Mouse (Mus musculus) limb, embryonic 14.5 days (tissue): Measurements from ENCODE around the gene Sorbs2. TPM values are rescaled to one million over a fixed set of nuclear protein-coding genes. Genes with fewer than 3 reads are reported as not detected.

ENCODE experiments used
- ATAC-seq: fragments of 200-750 bp; cut with Nextera tagmentation; 2 replicates; pipeline ENCODE4 v1.8.0; 2017; ENCODE audit warnings: low read depth, moderate number of reproducible peaks, moderate TSS enrichment; ENCODE audit not compliant: low FRiP score
- DNase-seq: peaks from one replicate; pipeline ENCODE4 v3.0.0-alpha.2; 2015; ENCODE audit warnings: low spot score
- H3K27ac ChIP-seq: fragments of 300-500 bp; sonication (generic); replicated peaks from 2 replicates; pipeline ENCODE4 v1.5.1; 2014; ENCODE audit warnings: low read depth, mild to moderate bottlenecking, low read length, moderate library complexity, mixed read lengths
- H3K27me3 ChIP-seq: fragments of 300-500 bp; sonication (generic); 2 replicates; pipeline ENCODE4 v1.6.1; 2014; ENCODE audit warnings: low read length, mixed read lengths; ENCODE audit not compliant: control insufficient read depth, insufficient read depth
- H3K36me3 ChIP-seq: fragments of 300-500 bp; sonication (generic); 2 replicates; pipeline ENCODE4 v1.6.1; 2014; ENCODE audit warnings: mild to moderate bottlenecking, low read length, moderate library complexity, mixed read lengths; ENCODE audit not compliant: control insufficient read depth, insufficient read depth
- H3K4me1 ChIP-seq: fragments of 300-500 bp; sonication (generic); 2 replicates; pipeline ENCODE4 v1.6.1; 2014; ENCODE audit warnings: antibody characterized with exemption, low read length, mixed read lengths; ENCODE audit not compliant: control insufficient read depth, insufficient read depth
- H3K4me2 ChIP-seq: fragments of 300-500 bp; sonication (generic); replicated peaks from 2 replicates; pipeline ENCODE4 v1.6.1; 2014; ENCODE audit warnings: low read depth, mild to moderate bottlenecking, low read length, moderate library complexity; ENCODE audit not compliant: severe bottlenecking
- H3K4me3 ChIP-seq: fragments of 300-500 bp; sonication (generic); replicated peaks from 2 replicates; pipeline ENCODE4 v1.5.1; 2014; ENCODE audit warnings: low read length
- H3K9ac ChIP-seq: fragments of 300-500 bp; sonication (generic); 2 replicates; pipeline ENCODE4 v1.6.1; 2014; ENCODE audit warnings: mild to moderate bottlenecking, low read depth, low read length, moderate library complexity; ENCODE audit not compliant: severe bottlenecking
- H3K9me3 ChIP-seq: fragments of 300-500 bp; sonication (generic); 2 replicates; pipeline ENCODE4 v1.6.1; 2016; ENCODE audit warnings: low read length; ENCODE audit not compliant: control insufficient read depth
- POLR2A ChIP-seq: fragments of 200-500 bp; IDR thresholded peaks from 2 replicates; pipeline ENCODE4 v1.8.0; 2012; ENCODE audit warnings: inconsistent platforms, mild to moderate bottlenecking, moderate library complexity, borderline replicate concordance; ENCODE audit not compliant: insufficient read depth, insufficient read length; ENCODE audit errors: extremely low read depth
- WGBS: fragments of 180-500 bp; shearing (Covaris S2); extraction: QIAGEN DNeasy Blood & Tissue Kit; methylation state at CpG from one replicate; pipeline ENCODE4 v1.1.7; 2014; 5-methylcytosine and 5-hydroxymethylcytosine counted together
- polyA plus RNA-seq, 2 experiments: library from polyadenylated mRNA; depleted of rRNA in 1 of 2; stranded (reverse) in 1 of 2; unstranded in 1 of 2; fragments of >200 nt; fragmentation: Nextera tagmentation in 1 of 2; extraction: Ambion mirVana in 1 of 2; gene quantifications; 2 replicates each; pipeline versions ENCODE4 v1.2.1 to v1.2.3; 2012 to 2014

The Sorbs2 gene
- polyA plus RNA-seq (2012; rRNA removed) (52.7 and 63.3 TPM in 2 replicates), polyA plus RNA-seq (2014; fragmentation: Nextera tagmentation; extraction: Ambion mirVana) (54.1 and 60.6 TPM in 2 replicates)

GRCm38 (mm10) chr8:45507634-45508321 is at the start of gene Sorbs2:
Sorbs2 (plus strand) TSS chr8:45507788.
- DNase-seq: no peak
- peak within 1 kb of the TSS; percentile 32 for H3K9ac ChIP-seq
- ATAC-seq: no peak

GRCm38 (mm10) chr8:45457874-45458273 is 49.7 kb upstream of the Sorbs2 start:
- H3K9me3 ChIP-seq: no peaks in the 10 kb centered on the region
- no peak overlapping the region for H3K4me3 ChIP-seq
- ATAC-seq (no peak), DNase-seq (no peak)
- no peak overlapping the region for H3K4me2 ChIP-seq
- H3K27me3 ChIP-seq: no peaks in the 10 kb centered on the region
- H3K27ac ChIP-seq: no peak overlapping the region
- no peaks in the 10 kb centered on the region for H3K36me3 ChIP-seq
- H3K4me1 ChIP-seq: no peaks in the 10 kb centered on the region
- no peak for TF ChIP-seq POLR2A
- no peak overlapping the region for H3K9ac ChIP-seq

More at GRCm38 (mm10) chr8:45507634-45508321, at the start of gene Sorbs2:
- 15% methylated on average over 16 of the region's 16 CpGs for WGBS
- Histone ChIP-seq H3K9me3 (no peaks in the 10 kb centered on the region), H3K4me3 (peak within 1 kb of the TSS; percentile 26), H3K27me3 (no peaks in the 10 kb centered on the region), H3K27ac (0 out of 2 replicates have a peak within 1 kb of the TSS, but pooled peaks have one; percentile 22), H3K4me2 (peak within 1 kb of the TSS; percentile 35), H3K36me3 (no peaks in the 10 kb centered on the region), H3K4me1 (no peaks in the 10 kb centered on the region)
- TF ChIP-seq POLR2A: no peak

GRCm38 (mm10) chr8:45469006-45469405 is 38.6 kb upstream of the Sorbs2 start:
- Histone ChIP-seq H3K27me3 (no peaks in the 10 kb centered on the region), H3K4me1 (peaks cover 4% of the 10 kb centered on the region), H3K9me3 (no peaks in the 10 kb centered on the region), H3K36me3 (no peaks in the 10 kb centered on the region), H3K9ac (no peak overlapping the region), H3K27ac (no peak overlapping the region), H3K4me3 (no peak overlapping the region), H3K4me2 (no peak overlapping the region)
- WGBS: 49% methylated on average over 2 of the region's 2 CpGs
- ATAC-seq (no peak), DNase-seq (no peak)
- TF ChIP-seq POLR2A: no peak

- TF ChIP-seq POLR2A: no peak
- no peak overlapping the region for H3K9ac ChIP-seq
- peak; percentile 16 for DNase-seq
- H3K27me3 ChIP-seq: no peaks in the 10 kb centered on the region
- 0 out of 2 replicates have a peak overlapping the region, but pooled peaks have one; percentile 38 for H3K27ac ChIP-seq
- no peak for ATAC-seq
- H3K4me2 ChIP-seq: no peak overlapping the region
- H3K4me3 ChIP-seq: no peak overlapping the region
- H3K36me3 ChIP-seq: no peaks in the 10 kb centered on the region
- peaks cover 4% of the 10 kb centered on the region for H3K4me1 ChIP-seq
- H3K9me3 ChIP-seq: no peaks in the 10 kb centered on the region
- 67% methylated on average over 8 of the region's 8 CpGs for WGBS
Measured at GRCm38 (mm10) chr8:45469507-45470178, 37.9 kb upstream of the Sorbs2 start.

- TF ChIP-seq POLR2A: no peak
- no peaks in the 10 kb centered on the region for H3K27me3 ChIP-seq
- no peaks in the 10 kb centered on the region for H3K36me3 ChIP-seq
- WGBS: 67% methylated on average over 4 of the region's 4 CpGs
- ATAC-seq: no peak
- no peak overlapping the region for H3K9ac ChIP-seq
- DNase-seq: no peak
- H3K4me3 ChIP-seq: no peak overlapping the region
- no peak overlapping the region for H3K27ac ChIP-seq
- no peak overlapping the region for H3K4me2 ChIP-seq
- H3K4me1 ChIP-seq: no peaks in the 10 kb centered on the region
- no peaks in the 10 kb centered on the region for H3K9me3 ChIP-seq
Measured at GRCm38 (mm10) chr8:45480886-45481285, 26.7 kb upstream of the Sorbs2 start.
